Mouse (Mus musculus) hindbrain, embryonic 16.5 days (tissue): ENCODE measurements at regions not wholly inside any gene's neighbourhood (a gene's known extent, or its start where the extent isn't known, plus 50 kb on each side); places are given as distances from the start of the nearest gene placed in this dataset.
A peak's percentile ranks its signal among the peaks of the same experiment; 100 is the strongest.

Experiments used
- ATAC-seq: fragments of 200-750 bp; cut with Nextera tagmentation; 2 replicates; pipeline ENCODE4 v1.8.0; 2017; ENCODE audit warnings: moderate TSS enrichment, moderate library complexity
- H3K27ac ChIP-seq: fragments of 300-500 bp; sonication (generic); 2 replicates; pipeline ENCODE4 v1.5.1; 2014; ENCODE audit warnings: low read depth, mild to moderate bottlenecking, control low read depth, low read length, moderate library complexity
- H3K27me3 ChIP-seq: fragments of 300-500 bp; sonication (generic); replicated peaks from 2 replicates; pipeline ENCODE4 v1.6.1; 2014; ENCODE audit warnings: low read length; ENCODE audit not compliant: control insufficient read depth, insufficient read depth
- H3K36me3 ChIP-seq: fragments of 300-500 bp; sonication (generic); 2 replicates; pipeline ENCODE4 v1.6.1; 2014; ENCODE audit warnings: mild to moderate bottlenecking, low read length, moderate library complexity, mixed read lengths; ENCODE audit not compliant: control insufficient read depth, insufficient read depth
- H3K4me1 ChIP-seq: fragments of 300-500 bp; sonication (generic); 2 replicates; pipeline ENCODE4 v1.6.1; 2014; ENCODE audit warnings: low read depth, low read length; ENCODE audit not compliant: control insufficient read depth, insufficient read depth
- H3K4me2 ChIP-seq: fragments of 300-500 bp; sonication (generic); 2 replicates; pipeline ENCODE4 v1.6.1; 2014; ENCODE audit warnings: mild to moderate bottlenecking, low read length, control low read depth, moderate library complexity
- H3K4me3 ChIP-seq: fragments of 300-500 bp; sonication (generic); 2 replicates; pipeline ENCODE4 v1.5.1; 2014; ENCODE audit warnings: mild to moderate bottlenecking, low read length, control low read depth, moderate library complexity
- H3K9ac ChIP-seq: fragments of 300-500 bp; sonication (generic); 2 replicates; pipeline ENCODE4 v1.6.1; 2014; ENCODE audit warnings: low read depth, mild to moderate bottlenecking, control low read depth, low read length, moderate library complexity
- H3K9me3 ChIP-seq: fragments of 300-500 bp; sonication (generic); 2 replicates; pipeline ENCODE4 v1.6.1; 2014; ENCODE audit warnings: mild to moderate bottlenecking, low read length, moderate library complexity; ENCODE audit not compliant: control insufficient read depth
- WGBS: fragments of 180-500 bp; shearing (Covaris S2); extraction: QIAGEN DNeasy Blood & Tissue Kit; methylation state at CpG from one replicate; pipeline ENCODE4 v1.1.7; 2014; 5-methylcytosine and 5-hydroxymethylcytosine counted together

GRCm38 (mm10) chr1:14010789-14011188 lies 2082.3 kb downstream of the 4930444P10Rik start:
- Histone ChIP-seq H3K36me3 (no peaks in the 10 kb centered on the region), H3K9ac (no peak overlapping the region), H3K27me3 (no peaks in the 10 kb centered on the region), H3K4me3 (no peak overlapping the region), H3K27ac (no peak overlapping the region), H3K4me2 (no peak overlapping the region), H3K4me1 (no peaks in the 10 kb centered on the region), H3K9me3 (no peaks in the 10 kb centered on the region)
- 74% methylated on average over 3 of the region's 3 CpGs for WGBS
- ATAC-seq: no peak

GRCm38 (mm10) chr1:14002550-14002949 lies 2090.6 kb downstream of the 4930444P10Rik start:
- Histone ChIP-seq H3K4me3 (no peak overlapping the region), H3K4me1 (no peaks in the 10 kb centered on the region), H3K36me3 (no peaks in the 10 kb centered on the region), H3K4me2 (no peak overlapping the region), H3K9ac (no peak overlapping the region), H3K27ac (no peak overlapping the region), H3K9me3 (no peaks in the 10 kb centered on the region), H3K27me3 (no peaks in the 10 kb centered on the region)
- 77% methylated on average over 1 of the region's 1 CpGs for WGBS
- ATAC-seq: no peak

- 39% methylated on average over 3 of the region's 3 CpGs for WGBS
- H3K27me3 ChIP-seq: no peaks in the 10 kb centered on the region
- ATAC-seq: no peak
- H3K9me3 ChIP-seq: no peaks in the 10 kb centered on the region
- no peak overlapping the region for H3K4me2 ChIP-seq
- H3K9ac ChIP-seq: no peak overlapping the region
- H3K27ac ChIP-seq: no peak overlapping the region
- H3K4me3 ChIP-seq: no peak overlapping the region
- H3K4me1 ChIP-seq: no peaks in the 10 kb centered on the region
- H3K36me3 ChIP-seq: no peaks in the 10 kb centered on the region
Observed at GRCm38 (mm10) chr1:14001431-14001830, 2091.7 kb downstream of the 4930444P10Rik start.

DNA sequence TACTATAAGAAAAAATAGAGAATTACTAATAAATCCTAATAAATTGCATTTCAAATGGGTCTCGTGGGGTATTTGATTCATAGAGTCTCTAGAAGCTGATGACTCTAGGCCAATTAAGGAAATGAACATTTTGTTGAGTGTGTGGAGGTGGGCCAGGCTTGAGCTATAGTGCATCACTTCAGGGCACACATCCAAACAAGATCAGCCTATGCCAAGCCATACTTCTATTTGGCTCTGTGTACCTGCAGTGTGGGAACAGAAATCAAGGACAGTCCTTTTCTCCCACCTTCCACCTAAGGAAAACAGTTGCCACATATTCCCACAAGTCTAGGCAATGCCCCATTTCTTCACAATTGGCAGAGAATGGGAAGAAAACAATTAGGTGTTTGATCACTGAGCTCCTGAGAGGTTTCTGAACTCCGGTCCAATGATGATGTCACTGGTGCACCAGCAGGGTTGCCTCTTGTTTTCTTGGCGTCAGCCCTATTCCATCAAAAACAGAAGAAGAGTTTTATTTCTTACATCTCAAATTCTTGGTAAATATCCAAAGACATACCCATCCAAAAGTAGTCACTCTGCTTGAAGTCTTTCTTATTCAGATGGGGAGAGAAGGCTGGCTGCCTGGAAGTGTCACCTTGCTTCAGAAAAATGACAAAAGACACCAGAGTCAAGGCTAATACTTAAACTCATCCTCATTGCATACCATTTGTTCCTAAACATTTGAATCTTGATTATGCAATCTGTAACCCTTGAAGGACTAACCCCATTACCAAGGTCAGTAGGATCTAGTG lies 2092.3 kb downstream of the 4930444P10Rik start:
- ATAC-seq: peak; percentile 60; the same call in 1 of the 2 replicates
- Histone ChIP-seq H3K4me1 (no peaks in the 10 kb centered on the region), H3K27ac (no peak overlapping the region), H3K36me3 (no peaks in the 10 kb centered on the region), H3K27me3 (no peaks in the 10 kb centered on the region), H3K9me3 (no peaks in the 10 kb centered on the region), H3K4me3 (no peak overlapping the region), H3K4me2 (no peak overlapping the region), H3K9ac (no peak overlapping the region)
- WGBS: 62% methylated on average over 3 of the region's 3 CpGs

DNA sequence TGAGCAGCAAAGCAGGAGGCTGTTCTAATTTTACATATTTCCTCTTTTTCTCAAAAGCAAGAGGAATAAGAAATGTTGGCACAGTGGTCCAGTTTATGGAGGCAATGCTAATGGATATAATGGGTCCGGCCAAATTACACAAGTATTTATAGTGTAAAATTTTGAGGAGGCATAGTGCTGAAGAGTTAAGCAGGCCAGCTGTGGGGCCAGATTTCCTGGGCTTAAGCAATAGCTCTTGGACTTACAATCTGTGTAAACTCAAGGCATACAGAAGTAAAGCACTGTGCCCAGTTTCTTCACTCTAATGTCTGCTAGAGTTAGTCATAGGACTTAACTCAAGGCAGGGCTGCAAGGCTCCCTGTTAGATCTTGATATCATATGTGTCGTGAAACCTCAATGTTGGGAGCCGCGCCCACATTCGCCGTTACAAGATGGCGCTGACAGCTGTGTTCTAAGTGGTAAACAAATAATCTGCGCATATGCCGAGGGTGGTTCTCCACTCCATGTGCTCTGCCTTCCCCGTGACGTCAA lies 2094.9 kb downstream of the 4930444P10Rik start:
- no peaks in the 10 kb centered on the region for H3K36me3 ChIP-seq
- no peak for ATAC-seq
- WGBS: 98% methylated on average over 7 of the region's 11 CpGs
- H3K9me3 ChIP-seq: no peaks in the 10 kb centered on the region
- H3K27ac ChIP-seq: no peak overlapping the region
- H3K9ac ChIP-seq: no peak overlapping the region
- no peaks in the 10 kb centered on the region for H3K27me3 ChIP-seq
- no peak overlapping the region for H3K4me3 ChIP-seq
- H3K4me2 ChIP-seq: no peak overlapping the region
- no peaks in the 10 kb centered on the region for H3K4me1 ChIP-seq

GRCm38 (mm10) chr1:13993825-13994509 lies 2099.2 kb downstream of the 4930444P10Rik start:
- Histone ChIP-seq H3K27ac (no peak overlapping the region), H3K9ac (no peak overlapping the region), H3K9me3 (no peaks in the 10 kb centered on the region), H3K4me3 (no peak overlapping the region), H3K4me1 (no peaks in the 10 kb centered on the region), H3K36me3 (no peaks in the 10 kb centered on the region), H3K4me2 (no peak overlapping the region), H3K27me3 (no peaks in the 10 kb centered on the region)
- no peak for ATAC-seq
- WGBS: 92% methylated on average over 9 of the region's 9 CpGs

- H3K9me3 ChIP-seq: no peaks in the 10 kb centered on the region
- WGBS: 29% methylated on average over 9 of the region's 9 CpGs
- ATAC-seq: peak; percentile 82
Observed at GRCm38 (mm10) chr1:13992978-13993377, 2100.1 kb downstream of the 4930444P10Rik start.

GRCm38 (mm10) chr1:13989360-13989759 lies 2103.8 kb downstream of the 4930444P10Rik start:
- H3K36me3 ChIP-seq: no peaks in the 10 kb centered on the region
- ATAC-seq: no peak
- no peak overlapping the region for H3K9ac ChIP-seq
- 82% methylated on average over 3 of the region's 3 CpGs for WGBS
- H3K4me1 ChIP-seq: no peaks in the 10 kb centered on the region
- H3K9me3 ChIP-seq: no peaks in the 10 kb centered on the region
- no peak overlapping the region for H3K4me2 ChIP-seq
- H3K27me3 ChIP-seq: no peaks in the 10 kb centered on the region
- H3K27ac ChIP-seq: no peak overlapping the region
- H3K4me3 ChIP-seq: no peak overlapping the region

More at GRCm38 (mm10) chr1:13992978-13993377, 2100.1 kb downstream of the 4930444P10Rik start:
- H3K36me3 ChIP-seq: no peaks in the 10 kb centered on the region
- H3K4me3 ChIP-seq: no peak overlapping the region
- no peaks in the 10 kb centered on the region for H3K27me3 ChIP-seq
- no peaks in the 10 kb centered on the region for H3K4me1 ChIP-seq
- H3K4me2 ChIP-seq: no peak overlapping the region
- no peak overlapping the region for H3K9ac ChIP-seq
- H3K27ac ChIP-seq: no peak overlapping the region

GRCm38 (mm10) chr1:13984833-13985232 lies 2108.3 kb downstream of the 4930444P10Rik start:
- no peaks in the 10 kb centered on the region for H3K36me3 ChIP-seq
- no peak overlapping the region for H3K9ac ChIP-seq
- no peak overlapping the region for H3K27ac ChIP-seq
- no peaks in the 10 kb centered on the region for H3K4me1 ChIP-seq
- no peak overlapping the region for H3K4me3 ChIP-seq
- H3K27me3 ChIP-seq: no peaks in the 10 kb centered on the region
- no peaks in the 10 kb centered on the region for H3K9me3 ChIP-seq
- WGBS: 94% methylated on average over 2 of the region's 2 CpGs
- no peak overlapping the region for H3K4me2 ChIP-seq
- ATAC-seq: no peak
